Mouse (Mus musculus): Measurements from ENCODE around the gene Tenm2.

Tenm2 gene

DNA sequence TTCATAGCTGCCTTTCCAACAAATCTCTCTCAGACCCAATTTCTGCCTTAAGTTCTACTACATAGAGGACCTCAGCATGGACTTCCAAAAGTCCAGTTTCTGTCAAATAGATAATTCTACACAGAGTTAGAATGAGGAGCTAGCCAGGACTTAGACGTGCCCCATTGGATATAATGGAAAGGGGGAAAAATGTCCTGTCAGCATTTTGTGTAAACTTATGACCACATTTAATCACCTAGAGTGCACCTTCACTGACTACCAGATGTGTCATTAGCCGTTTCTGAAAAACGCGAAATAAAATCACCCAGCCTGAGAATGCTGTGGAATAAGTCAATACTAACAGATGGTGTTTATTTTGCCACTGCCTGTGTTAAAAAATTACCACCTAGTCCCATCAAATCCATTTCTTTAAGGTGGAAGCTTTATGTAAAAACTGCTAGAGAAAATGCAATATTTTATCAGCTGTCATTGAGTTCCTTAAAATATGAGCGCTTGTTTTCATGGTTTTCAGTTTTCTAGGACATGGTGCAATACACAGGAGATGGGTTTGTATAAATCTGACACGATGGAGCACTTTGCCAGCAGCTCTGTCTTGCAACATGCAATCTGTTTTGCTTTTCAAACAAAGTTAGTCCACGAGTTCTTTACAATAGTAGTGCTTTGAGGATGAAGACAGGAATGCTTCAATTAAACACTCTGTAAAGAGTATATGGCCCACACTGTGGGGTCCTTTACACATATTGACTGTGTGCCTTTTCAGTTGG, 674.8 kb downstream of the Tenm2 start:
- no peak for DNase-seq

DNA sequence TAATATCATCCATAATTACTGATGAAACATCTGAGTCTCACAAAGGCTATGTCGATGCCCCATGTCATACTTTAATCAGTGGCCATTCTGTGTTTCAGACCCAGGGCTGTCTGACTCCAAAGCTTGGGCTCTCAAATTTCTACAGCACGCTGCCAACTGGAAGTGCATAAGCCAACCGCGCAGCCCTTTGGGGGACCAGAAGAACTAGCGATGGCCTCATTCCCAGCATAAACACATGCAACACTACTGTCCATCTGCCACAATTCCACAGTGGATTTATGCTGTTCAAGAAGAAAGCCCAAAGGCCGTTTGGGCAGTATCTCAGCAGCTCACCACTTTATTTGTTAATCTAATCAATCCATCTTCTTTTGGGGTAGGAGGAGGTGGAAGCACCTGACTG, 678.4 kb downstream of the Tenm2 start:
- DNase-seq = no peak

DNA sequence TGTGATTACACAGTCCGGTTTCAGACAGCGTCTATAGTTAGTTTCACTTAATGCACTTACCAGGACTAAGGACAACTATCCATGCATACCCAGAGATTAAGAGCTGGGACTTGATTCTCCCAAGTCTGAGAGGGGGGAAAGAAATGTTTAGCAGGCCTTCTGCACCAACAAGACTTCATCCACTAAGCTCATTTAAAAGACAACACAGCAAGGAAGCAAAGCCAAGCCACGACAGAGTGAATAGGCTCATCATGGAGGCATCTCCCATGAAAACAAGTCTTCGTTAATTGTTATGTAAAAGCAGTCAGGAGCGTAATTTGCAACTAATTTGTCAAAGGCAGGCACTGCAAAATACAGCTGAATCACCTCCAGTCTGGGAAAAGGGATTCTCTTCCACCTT, 682.5 kb downstream of the Tenm2 start:
- no peak for DNase-seq

DNA sequence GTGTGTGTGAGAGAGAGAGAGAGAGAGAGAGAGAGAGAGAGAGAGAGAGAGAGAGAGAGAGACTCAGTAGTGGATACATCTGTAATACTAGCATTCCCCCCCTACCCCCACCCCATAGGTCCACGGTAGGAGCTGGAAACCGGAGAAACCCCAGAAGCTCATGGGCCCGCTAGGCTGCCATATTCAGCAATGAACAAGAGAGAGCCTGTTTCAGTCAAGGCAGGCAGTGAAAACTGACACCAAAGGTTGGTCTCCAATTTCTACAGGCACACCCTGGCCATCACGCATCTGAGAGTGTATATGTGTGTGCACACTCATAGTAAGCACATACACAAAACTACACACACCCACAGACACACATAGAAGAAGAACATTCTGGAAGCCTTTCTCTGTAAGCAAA, 685.1 kb downstream of the Tenm2 start:
- no peak for DNase-seq

DNA sequence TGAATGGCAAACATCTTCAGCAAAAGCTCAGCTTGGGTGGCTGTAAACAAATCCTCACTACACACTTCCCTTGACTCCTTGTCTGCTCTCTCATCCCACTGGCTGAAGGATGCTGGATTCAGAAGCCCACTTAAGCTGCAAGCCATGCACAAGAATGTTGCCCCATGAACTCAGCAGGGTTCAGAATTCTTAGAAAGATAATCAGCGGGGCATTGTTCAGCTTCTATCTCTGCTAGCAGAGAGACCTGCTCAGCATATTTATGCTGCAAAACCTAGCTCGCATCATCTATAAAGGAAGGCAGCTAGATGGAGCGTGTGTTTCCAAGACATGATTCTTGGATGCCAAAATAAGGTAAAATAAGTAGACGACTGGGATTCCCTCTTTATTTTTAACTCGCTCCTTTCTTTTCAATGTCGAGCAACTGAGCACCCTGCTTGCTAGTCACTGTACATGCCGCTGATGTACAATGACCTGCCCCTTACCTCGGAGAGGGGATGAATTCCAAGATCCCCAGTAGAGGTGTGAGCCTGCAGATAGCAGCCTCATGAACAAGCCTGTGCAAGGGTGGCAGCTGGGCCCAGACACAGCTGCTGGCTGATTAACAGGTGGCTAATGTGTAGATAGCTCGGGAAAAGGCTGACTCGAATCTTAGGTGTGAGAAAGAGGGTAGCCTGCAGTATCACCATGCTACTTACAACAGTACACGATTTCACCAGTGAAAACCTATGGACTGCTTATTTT, 686.2 kb downstream of the Tenm2 start:
- no peak for DNase-seq

DNA sequence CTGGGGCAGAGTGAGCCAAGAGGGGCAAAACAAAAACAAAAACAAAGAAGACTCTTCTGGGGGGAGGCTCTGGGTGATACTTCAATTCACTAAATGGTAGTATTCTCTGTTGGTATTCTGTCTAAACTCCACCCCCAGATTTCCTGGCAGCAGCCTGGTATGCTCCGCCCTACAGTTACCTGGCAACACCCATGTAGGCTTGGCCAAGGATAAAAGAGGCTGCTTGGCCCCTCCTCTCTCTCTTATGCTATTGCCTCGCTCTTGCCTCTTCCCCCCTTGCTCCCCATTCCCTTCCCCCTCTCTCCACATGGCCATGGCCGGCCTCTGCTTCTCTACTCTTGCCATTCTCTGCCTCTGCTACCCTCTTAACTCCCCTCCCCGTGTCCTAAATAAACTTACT, 687.6 kb downstream of the Tenm2 start:
- no peak for DNase-seq

DNA sequence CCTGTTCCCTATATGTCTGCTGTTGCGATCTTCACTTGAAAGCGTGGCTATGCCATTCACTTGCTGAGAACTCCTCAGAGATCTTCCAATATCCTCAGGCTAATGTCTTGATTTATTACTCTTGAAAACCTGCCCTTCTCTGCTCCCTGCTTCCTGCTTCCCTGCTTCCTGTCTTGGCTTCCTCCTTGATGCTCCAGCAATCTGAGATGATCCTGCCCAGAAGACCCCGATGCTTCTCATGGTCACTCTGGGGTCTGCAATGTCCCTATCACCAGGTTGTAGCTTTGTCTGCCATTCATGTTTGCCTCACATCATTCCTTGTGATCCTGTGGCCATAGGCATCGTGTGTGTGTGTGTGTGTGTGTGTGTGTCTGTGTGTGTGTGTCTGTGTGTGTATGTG, 697.6 kb downstream of the Tenm2 start:
- no peak for DNase-seq

DNA sequence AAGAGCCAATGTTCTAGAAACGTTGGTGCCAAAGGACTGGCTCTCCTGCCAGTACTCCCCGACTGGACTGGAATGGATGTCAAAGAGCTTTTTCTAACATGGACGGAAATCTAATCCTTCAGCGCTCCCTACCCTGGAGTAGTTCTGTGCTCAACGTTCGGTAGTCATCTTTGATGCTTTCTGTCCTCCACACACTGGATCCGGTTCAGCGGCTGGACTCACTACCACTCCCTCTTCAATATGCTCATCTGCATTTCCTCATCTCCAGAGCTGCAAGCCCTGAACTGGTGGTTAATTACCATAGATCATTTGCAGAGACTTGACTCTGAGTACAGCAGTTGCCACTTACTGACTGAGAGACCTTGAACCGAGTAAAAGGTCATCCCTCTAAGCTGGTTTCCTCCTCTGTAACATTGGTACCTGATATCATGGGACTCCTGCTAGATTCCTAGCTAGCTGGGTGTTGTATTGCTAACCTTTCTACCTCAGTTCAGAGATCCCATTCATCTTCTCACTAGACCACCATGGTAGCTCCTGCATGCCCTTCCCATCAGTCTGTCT, 698.1 kb downstream of the Tenm2 start:
- no peak for DNase-seq

DNA sequence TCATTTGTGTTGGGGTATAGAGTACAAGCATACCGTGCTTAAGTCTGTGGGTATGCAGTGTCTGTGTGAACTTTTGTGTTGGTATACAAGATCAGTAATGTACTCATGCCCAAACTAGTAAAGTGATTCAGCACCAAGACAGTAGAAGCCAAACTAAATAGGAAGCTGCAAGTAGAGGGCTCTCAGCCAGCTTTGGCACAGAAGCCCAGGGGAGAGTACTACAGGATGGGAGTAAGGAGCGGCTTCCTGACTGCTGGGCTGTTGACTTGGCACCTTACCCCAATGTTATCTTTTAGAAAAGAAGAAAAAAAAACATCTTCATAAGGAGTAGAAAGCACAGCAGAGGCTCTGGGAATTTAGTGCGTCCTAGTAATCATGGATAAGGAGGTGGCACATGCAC, 700.2 kb downstream of the Tenm2 start:
- no peak for DNase-seq

DNA sequence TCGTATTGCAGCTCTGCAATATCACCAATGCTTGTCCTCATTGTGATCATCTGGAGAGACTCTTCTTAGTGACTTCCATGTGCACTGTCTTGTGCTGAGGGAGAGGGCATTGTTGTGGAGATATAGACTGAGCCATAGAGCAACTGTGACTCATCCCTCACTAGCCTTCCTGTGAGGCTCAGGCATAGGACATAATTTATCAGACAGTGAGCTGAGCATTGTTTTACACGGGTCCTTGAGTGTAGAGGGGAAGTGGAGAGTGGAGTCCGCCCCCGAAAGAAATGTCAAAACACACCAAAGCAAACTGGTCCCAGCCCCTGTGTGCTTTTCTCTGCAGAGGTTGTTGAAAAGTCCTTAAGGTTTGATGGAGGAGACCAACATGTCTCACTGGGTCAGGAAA, 704.1 kb downstream of the Tenm2 start:
- DNase-seq = no peak

DNA sequence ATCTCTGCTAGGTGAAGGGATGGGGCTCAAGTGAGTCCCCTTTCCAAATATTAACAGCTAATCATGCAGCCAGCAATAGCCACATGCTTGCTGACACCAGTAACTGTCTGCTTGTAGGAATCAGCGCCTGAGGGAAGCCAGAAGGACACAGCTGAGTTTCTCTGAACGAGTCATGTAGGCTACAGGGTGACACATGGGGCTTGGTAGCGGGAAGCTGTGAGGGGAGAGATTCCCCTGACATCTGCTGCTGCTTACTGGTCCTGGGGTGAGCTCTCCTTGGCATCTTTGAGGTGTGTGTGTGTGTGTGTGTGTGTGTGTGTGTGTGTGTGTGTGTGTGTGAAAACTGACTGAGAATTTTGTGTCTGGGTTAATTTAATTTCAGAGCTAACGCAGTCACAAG, 708.3 kb downstream of the Tenm2 start:
- DNase-seq = no peak

DNA sequence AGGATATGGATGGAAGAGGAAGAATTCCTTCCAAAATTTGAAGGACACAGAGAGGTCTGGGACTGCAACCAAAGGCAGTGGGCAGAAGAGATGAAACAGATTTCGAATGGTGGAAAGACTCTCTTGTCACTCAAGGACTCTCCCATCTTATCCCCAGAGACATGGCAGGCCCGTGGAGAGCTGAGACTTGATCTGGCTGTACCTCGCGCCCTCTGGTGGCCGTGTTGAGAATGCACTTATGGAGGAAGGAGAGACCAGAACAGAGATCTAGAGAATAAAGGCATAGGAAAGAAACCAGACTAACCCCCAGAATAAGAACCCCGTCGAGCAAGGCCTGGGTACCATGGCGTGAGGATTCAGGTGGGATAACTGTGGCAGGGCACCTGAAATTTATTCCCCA, 709.4 kb downstream of the Tenm2 start:
- DNase-seq = peak; percentile 79

DNA sequence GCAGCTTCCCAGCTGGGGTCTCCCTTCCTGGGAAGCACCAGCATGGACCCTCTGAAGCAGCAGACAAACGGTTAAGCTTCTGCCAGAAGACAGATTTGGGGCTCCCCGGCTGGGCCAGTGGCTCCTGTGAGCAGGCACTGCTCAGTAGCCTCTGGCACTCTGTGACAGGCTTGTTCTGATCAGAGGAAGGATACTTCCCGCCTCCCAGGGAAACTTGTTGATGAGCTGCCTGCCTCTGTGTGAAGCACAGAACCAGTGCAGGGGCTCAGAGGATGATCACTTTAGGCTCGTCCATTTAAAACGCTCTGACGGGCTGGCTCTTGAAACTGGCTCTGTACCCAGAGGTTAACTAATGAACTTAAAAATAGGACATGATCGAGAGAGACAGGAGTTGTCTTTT, 723.3 kb downstream of the Tenm2 start:
- DNase-seq = no peak

DNA sequence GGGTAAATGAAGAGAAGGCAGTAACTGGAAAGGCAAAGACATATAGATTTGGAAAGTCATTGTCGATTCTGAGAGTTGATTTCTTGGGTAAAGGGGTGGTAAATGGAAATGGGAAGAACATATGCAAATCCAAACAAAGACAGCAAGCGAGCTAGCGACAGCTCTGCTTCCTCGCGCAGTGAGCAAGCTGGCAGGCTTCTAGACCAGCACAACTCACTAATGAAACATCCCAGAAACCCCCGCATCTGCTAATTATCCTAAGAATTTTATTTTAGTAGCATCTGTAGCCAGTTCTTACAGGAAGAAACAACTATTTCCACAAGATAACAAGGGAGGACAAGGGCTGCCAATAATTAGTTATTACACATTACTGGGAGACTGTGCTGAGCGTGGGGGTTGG, 727.5 kb downstream of the Tenm2 start:
- no peak for DNase-seq

DNA sequence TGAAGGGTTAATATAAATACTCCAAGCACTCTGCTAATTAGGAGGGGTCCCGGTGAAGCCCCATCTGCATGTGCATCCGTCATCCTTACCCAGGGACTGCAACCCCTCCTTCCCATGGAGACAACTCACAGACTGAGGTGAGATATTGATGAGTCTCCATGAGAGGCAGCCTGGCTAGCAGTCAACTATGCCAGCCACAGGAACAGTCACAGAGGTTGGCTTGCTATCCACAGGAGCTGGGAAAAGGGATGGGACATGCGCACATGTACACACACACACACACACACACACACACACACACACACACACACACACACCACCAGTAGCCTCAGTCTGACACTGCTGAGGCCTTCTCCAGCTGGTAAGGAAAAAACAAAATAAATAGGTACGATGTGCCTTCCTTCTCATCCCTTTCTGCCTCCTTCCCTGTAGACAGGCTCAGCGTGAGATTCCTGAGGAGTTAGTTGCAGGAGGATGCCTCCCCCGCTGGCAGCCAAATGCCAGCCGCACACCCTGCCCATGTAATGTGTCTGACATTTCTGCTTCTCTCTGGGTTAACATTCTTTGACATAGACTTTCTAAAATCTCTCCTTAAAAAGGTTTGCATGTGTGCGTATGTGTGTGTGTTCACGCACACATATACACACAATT, 740.7 kb downstream of the Tenm2 start:
- DNase-seq = peak; percentile 62

DNA sequence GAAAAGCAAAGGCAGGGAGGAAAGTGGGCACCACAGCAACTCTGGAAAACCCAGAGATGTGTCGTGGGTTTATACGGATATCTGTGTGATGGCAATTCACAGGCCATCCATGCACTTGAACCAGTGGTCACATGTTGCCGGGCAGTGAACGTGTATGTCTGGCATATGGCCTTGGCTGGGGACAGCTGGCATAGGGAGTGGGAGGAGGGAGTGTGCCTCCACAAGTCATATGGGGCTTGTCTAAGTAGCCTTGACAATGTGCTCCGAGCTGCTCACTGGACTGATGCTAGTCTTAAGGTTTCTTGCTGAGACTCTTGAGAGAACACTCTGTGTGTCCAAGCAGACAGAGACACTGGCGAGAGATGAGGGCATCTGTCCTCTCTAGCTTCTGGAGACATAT, 743.5 kb downstream of the Tenm2 start:
- DNase-seq = no peak

DNA sequence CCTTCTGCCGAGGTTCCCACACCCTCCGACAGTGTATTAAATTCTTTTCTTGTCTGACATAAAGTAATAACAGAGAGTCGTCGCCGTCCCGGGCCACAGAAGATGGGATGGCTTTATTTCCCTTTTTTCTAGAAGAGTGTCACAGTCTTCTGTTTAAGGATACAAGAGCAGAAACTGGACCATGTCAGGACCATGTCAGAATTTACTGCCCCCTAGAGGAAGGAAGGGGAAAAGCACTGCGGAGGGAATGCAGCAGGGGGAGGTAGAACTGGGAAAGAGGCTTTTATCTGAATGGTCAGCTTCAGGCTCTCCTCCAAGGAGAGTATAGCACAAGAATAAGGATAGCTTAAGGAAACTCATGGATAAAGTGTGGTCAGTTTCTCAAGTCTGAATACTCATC, 745.7 kb downstream of the Tenm2 start:
- DNase-seq = no peak

DNA sequence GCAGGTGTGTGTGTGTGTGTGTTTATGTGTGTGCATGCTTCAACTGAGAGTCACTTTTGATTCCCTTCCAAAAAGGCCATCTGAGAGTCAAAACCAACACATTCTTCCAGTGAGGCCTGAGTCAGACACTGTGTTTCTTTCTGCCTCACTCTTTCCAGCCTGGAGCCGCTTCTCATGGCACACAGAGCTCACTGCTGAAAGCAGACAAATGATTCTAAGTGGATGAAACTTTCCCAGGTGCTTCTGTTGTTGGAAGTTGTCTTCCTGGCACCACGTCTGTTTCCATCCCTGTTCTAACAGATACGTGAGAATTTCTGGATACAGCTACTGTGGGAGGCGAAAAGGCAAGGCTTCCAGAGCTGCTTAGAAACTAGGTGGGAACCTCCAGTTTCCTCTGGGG, 747.1 kb downstream of the Tenm2 start:
- DNase-seq = no peak

DNA sequence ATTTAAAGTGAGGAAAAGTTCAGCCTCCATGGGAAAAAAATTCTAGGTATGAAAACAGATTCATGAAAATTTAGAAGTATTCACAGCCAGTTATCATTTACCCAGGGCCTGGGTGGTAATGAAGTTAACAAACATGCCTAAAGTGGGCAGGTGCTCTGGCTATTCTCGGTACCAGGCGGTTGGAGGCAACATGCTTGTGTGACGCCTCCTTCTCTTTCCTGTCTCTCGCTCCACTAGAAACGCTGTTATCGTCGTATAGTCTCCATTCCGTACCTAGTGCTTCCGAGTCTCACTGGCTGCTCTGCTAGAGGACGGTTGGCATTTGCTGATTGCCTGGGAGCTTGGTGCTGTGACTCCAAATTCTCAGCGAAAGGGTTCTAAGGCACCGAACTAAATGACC, 749.7 kb downstream of the Tenm2 start:
- DNase-seq = no peak

DNA sequence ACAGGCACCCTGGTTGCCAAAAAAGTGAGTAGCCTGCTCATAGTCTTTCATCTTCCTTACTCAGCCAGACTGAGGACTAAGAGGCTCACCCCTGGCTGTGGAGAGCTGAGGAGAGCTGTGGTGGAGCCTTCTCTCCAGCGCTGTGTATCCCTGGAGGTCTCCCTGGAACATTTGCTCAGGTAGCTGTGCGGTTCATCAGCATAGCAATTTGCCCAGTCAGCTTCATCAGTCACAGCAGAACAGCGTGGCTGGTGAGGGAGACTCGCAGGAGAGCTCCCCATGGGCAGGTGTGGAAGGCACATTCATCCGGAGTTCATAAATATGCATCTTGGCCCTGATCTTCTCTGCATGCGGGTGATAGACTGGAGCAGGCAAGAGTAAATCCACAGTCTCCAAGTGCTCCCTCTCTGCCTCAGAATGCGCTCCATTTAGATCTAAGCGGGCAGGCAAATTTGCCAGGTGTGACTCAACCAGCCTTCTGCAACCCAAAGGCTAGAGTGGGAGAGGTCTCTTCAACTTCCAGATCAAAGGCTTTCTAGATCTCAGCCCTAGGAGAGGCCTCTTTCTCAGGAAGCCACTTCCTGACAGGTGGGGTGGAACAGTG, 751.2 kb downstream of the Tenm2 start:
- peak; percentile 64 for DNase-seq

DNA sequence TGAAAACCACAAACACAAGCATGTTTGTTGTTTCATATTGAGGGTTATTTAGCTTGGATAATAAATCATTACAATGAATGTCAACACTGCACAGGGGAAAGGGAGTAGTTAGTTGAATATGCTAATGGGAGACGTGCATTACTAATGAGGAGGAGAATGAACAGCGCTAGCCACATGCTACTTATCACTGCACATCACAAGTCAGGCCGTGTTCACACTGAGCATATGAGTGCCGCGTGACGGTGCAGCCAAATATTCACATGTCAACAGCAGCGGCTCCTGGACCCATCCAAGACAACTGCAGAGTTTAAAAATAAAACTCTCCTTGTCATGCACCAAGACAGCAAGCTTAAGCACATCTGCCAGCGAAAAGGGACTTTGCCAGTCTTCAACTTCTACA, 753.6 kb downstream of the Tenm2 start:
- DNase-seq = no peak

DNA sequence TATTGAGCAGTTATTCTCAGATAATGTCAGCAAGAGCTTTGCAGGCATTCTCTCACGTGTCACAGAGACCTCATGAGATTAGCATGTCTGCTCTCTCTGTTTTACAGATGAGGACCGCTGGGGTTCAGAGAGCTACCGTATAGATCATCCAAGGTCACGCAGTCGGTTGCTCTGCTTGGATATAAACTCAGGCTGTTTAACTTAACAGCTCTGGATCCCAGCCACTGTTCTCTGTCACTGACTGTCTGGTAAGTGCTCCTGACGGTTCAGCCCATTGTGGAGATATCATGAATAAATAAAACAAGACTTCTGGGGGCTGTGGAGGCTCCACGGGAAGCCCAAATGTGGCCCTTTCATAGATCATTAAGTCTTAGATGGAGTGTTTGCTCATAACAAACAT, 754.2 kb downstream of the Tenm2 start:
- no peak for DNase-seq

DNA sequence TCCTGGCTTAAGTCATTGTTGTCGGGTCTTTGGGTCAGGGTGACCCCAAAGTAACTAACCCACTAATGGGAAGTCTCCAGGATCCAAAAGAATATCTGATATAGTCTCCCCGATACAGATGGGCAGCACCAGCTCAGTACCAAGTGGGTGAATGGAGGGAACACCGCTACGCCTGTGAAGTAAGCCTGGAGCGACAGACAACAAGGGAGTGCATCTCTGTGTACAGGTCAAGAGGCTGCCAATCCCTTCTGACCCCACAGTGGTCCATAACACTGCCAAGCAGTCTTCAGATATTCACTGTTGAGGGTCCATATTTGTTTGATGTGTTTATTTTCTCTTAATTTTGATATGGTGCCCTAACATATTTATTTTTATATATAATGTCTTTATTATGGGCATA, 754.7 kb downstream of the Tenm2 start:
- no peak for DNase-seq

Data from right cerebral cortex, postnatal 25 days (tissue).